Comparison of ENCODE assay signal across 7 mouse cellular contexts in the genomic region with DNA sequence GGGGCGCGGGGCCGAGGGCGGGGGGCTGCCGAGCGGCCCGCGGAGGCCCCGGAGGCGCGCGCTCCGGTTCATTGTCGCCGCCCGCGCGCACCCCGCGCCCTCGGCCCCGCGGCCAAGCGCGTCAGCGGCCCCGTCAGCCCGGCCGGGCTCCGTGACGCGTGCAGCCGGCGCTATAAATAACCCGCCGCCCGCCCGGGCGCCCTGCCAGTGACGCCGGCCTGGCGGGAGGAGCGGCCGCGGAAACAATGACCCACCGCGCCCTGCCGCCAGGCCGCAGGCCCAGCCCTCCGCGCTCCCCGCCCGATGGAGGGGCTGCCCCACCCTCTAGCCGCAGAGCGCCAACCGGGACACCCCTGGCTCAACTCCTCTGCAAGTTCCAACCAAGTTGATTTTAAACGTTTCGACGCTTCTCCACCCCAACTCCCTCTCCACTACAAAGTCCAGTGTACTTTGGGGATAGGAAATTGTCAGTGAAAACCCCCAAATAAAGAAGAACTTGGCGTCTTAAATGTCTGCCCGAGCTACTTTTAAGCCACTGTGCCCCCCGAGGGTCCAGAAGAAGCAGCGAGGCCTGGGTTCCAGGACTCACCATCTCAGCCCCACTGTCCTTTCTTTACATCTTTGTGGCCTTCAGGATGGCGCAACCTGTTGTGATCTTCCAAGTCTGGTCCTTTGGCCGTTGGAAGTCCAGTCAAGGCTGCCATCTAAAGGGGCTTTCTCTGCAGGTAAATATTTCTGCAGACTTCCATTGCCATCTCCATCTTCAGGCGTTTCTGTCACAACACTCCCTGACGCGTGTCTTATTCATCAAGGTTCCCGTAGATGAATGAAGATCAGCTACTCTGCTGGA. TPM values are rescaled to one million over a fixed set of nuclear protein-coding genes. Genes with fewer than 3 reads are reported as not detected.
DNase-seq lines count a peak whose midpoint lies in the region.

A gene (minus strand): TSS at position 13 of the 850 bp plus-strand sequence.

- intact Hi-C loops in left cerebral cortex, postnatal 36 days (cut with DNase I) = no loop called here

- DNase-seq in adipocyte (ENCODE audit: low spot score) = peak; percentile 76
- peak; percentile 86 to 91 for DNase-seq in cerebellum, postnatal 36 days
- peak; percentile 90 for DNase-seq in gastrocnemius, postnatal 10 days
- peak; percentile 67 for DNase-seq in induced T-regulatory cell, adult 2 months (ENCODE audit: low read depth)
- DNase-seq in left cerebral cortex, postnatal 36 days (ENCODE audit: low spot score in 2 of 2) = peak; percentile 53 to 56
- peak; percentile 83 for DNase-seq in mesoderm, embryonic 11.5 days (ENCODE audit: low read depth, low spot score)
- peak; percentile 83 for DNase-seq in skeletal muscle tissue, adult 2 months (ENCODE audit: low read depth, low spot score)

RNA-seq across cellular contexts. Expression of the gene that starts here (rescaled TPM):
- 1 to 10 TPM; 1.8 to 2.3 TPM for total RNA-seq in gastrocnemius, postnatal 10 days (2021)
- total RNA-seq in left cerebral cortex, postnatal 36 days (2021) = 10 to 100 TPM; 48.2 to 52.8 TPM

Comparison
In these comparisons a context has a peak if more than half of its experiments do, and no peak if none do; other contexts are left out.
1. Peak in every context shown above with its lines: DNase-seq.
2. RNA of the gene that starts here (total RNA-seq): 48.2 to 52.8 TPM in left cerebral cortex, postnatal 36 days; 1.8 to 2.3 TPM in gastrocnemius, postnatal 10 days; every median in the first group is over 10 times any median in the second.